Mouse (Mus musculus) cerebellum, postnatal 25 days (tissue): ENCODE results near the gene Ubxn11.

ENCODE experiments used
- DNase-seq, 2 experiments: peaks; one replicate each; pipeline ENCODE4 v3.0.0; 2021; ENCODE audit warnings: mixed read lengths in 2 of 2

The Ubxn11 gene

GRCm38 (mm10) chr4:134101979-134102741 is at the start of gene Ubxn11:
TSS of gene Ubxn11 (plus strand) at chr4:134102570.
- peak; percentile 89 to 91 for DNase-seq

DNA sequence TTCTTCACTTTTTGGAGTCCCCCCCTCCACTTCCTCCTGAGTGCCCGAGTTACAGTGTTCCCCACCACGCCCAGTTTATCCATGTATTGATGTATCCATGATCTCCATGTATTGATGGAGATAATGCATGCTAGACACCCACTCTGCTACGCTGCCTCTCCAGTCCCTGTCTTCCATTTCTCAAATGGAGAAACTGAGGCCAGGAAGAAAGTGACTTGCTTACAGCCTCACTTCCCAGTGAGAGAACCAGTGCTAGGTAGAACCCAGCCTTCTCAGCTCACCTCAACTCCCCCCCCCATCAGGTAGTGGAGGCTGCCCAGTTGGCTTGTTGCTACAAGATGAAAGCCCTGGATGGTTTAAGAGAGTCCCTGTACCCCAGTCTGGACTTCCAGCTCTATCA is 48.8 kb upstream of the Ubxn11 start, which contains the start of gene Zfp683:
Gene Zfp683, plus strand, starts transcription at position 301 of the 400 bp plus-strand sequence.
- no peak for DNase-seq

GRCm38 (mm10) chr4:134058166-134058715 is 44.1 kb upstream of the Ubxn11 start:
- DNase-seq: no peak

DNA sequence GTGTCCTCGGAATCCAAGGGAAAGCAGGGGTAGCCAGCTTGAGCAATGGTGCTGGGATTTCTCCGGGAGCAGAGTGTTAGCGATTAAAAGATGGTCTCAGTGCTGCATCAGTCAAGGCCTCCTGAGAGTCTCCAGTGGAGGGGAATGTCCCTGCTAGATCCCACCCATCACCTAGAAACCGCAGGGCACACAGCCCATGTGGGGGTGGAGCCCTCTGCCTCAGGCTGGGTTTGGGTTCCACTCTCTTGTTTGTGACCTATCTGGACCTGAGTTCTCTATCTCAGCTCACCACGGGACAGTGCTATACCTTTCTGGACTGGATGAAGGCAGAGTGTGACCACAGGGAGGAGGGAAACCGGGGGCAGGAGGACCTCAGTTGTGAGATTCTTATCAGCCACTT is 43.5 kb upstream of the Ubxn11 start:
- DNase-seq: no peak

- DNase-seq: no peak
These were observed 42.1 kb upstream of the Ubxn11 start, which contains the start of gene Crybg2 for GRCm38 (mm10) chr4:134060135-134060865. TSS of gene Crybg2 (plus strand) at chr4:134060815.

- DNase-seq: no peak
These were observed 41.1 kb upstream of the Ubxn11 start for GRCm38 (mm10) chr4:134061166-134061830.

GRCm38 (mm10) chr4:134061944-134062446 is 40.4 kb upstream of the Ubxn11 start:
- DNase-seq: no peak

GRCm38 (mm10) chr4:134062561-134062960 is 39.8 kb upstream of the Ubxn11 start:
- DNase-seq: no peak

GRCm38 (mm10) chr4:134065431-134066004 is 36.9 kb upstream of the Ubxn11 start:
- DNase-seq: no peak

GRCm38 (mm10) chr4:134067383-134067782 is 35.0 kb upstream of the Ubxn11 start:
- DNase-seq: no peak

- no peak for DNase-seq
These were observed 34.4 kb upstream of the Ubxn11 start for GRCm38 (mm10) chr4:134067833-134068544.

- DNase-seq: no peak
These were observed 33.4 kb upstream of the Ubxn11 start for GRCm38 (mm10) chr4:134068793-134069580.

DNA sequence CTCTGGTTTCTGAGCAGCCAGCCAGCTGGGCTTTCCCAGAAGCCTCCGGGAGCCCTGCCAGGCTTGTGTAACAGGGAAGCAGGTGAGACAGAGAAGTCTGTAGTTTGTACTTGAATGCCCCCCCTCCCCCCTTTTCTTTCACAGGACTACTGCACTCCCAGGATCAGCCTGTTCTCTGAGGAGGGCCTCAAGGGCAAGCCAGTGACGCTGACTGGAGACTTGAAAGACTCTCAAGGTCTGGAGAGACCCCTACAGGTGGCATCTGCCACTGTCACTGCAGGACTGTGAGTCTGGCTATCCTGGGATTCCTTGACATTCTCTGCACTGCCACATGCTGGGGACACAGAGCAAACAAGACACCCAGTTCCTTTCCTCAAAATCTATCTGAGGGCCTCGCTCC is 23.7 kb upstream of the Ubxn11 start:
- DNase-seq: peak; percentile 24 to 57

DNA sequence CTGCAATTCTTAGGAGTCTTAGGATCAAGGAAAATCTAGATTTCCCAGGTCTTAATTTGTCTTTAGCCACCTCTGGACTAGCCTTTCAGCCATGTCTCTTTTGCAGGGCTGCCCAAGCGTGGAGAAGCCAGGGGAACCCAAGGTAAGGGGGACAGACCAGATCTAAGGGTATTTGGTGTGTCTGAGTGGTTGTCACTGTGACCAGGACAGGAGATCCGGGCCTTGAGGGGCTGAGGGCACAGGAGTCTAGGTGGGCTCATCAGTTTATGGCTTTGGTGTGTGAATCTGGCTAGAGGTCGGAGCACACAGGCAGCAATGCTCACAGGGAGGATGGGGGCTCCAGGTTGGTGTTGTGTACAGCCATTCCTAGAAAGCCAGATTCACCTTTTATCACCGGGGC is 21.7 kb upstream of the Ubxn11 start:
- DNase-seq: no peak

DNA sequence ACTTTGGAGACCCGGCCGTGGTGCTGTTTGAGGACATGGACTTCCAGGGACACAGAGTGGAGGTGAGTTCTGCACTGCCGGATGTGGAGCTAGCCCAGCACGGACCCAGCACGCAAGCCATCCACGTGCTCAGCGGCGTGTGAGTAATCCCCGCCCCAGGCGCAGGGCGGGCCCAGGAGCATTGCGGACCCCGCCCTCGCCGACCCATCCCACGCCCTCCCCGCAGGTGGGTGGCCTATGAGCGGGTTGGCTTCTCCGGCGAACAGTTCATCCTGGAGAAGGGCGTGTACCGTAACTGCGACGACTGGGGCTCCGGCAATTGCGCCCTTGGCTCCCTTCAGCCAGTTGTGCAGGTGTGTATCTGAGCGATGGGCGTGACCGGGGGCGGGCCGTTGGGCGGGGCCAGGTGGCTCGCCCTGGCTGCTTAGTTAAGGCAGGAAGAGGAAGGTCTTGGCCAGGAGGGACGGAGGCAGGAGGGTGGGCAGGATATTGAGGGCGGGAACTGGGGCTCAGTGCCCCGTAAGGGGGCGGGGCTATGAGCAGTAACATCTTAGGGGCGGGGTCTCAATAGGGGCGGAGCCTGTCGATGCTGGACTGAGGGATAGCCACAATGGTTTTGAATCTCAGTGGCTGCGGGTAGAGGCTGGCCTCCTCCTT is 20.5 kb upstream of the Ubxn11 start:
- DNase-seq: peak; percentile 54 to 59

DNA sequence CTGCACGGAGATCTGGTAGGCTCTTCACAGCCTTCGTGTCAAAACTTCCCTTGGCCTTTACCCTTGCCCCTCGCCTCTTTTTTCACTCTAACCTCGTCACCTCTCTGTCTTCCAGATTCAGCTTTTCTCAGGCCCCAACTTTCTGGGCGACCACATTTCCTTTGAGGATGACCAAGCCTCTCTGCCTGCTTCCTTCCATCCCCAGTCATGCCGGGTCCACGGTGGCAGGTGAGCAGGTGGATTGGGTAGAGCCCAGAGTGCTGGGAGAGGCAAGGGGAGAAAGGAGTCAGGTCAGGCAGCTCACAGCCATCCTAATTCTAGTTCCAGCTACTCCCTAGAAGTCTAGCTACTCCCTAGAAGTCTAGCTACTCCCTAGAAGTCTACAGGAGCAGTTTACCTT is 19.9 kb upstream of the Ubxn11 start:
- no peak for DNase-seq

DNA sequence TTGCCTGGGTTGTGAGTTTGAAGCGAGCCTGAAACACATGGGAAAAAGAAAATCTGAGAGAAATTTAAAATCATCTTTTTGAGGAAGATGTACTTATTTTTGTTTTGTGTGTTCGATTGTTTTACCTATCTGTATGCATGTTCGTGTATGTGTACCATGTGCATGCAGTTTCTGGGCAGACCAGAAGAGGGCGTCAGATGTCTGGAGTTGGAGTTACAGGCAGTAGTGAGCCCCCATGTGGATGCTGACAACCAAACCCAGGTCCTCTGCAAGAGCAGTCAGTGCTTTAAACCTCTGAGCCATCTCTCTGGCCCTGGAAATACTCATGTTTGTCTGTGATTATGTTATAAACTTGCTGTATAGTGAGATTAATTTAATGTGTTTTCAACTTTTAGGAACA is 17.4 kb upstream of the Ubxn11 start:
- no peak for DNase-seq

- peak; percentile 63 to 71 for DNase-seq
These were observed 15.0 kb upstream of the Ubxn11 start for GRCm38 (mm10) chr4:134087412-134087811.

DNA sequence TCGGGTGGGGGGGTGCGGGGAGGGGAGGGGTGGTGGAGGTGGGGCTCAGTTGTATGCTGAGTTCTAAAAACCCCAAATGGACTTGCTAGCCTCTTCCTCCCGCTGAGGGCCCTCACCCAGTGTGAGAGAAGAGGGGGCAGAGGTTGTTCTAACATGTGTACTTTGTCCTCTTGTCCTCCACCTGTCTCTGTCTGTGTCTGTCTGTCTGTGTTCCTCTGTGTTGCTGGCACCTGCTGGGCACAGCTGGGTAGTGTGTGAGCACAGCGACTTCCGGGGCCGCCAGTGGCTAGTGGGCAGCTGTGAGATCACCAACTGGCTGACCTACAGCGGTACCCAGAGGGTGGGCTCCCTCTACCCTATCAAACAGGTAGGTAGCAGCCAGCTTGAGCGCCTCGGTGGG is 13.3 kb upstream of the Ubxn11 start:
- no peak for DNase-seq

DNA sequence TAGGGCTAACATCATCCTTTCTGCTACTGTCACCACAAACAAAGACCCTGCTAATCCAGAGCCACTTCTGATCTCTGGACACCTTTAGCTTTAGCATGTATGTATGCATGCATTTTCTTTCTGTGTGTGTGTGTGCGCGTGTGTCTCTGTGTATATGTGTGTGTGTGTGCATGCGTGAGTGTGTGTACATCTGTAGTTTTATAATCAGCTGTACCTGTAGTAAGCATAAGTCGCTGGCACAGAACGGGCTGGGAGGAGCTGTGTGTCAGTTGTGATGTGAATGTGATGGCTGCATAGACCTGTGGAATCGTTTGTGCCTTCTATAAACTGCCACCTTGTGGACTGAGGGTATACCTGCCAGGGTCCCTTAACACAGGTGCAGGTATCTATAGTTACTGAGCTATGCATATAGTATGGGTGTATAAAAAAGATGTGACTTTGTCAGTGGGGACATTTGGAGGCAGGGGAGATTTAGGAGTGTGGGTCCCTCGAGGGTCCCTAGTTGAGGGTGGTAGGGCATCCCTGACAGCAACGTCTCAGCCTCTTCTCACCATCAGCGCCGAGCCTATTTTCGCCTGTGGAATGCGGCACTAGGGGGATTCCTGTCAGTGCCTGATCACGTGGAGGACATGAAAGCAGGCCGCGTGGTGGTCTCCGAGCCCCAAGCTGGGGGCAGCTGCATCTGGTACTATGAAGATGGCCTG is 11.7 kb upstream of the Ubxn11 start:
- DNase-seq: no peak
